Mouse (Mus musculus) C2C12 (cell line): ENCODE results near the gene Ppp2ca. TPM values are rescaled to one million over a fixed set of nuclear protein-coding genes. Genes with fewer than 3 reads are reported as not detected.

Experiments
- H3K27me3 ChIP-seq: one replicate; pipeline ENCODE4 v1.6.1; 2011; ENCODE audit not compliant: control insufficient read depth, insufficient read depth, insufficient read length
- H3K36me3 ChIP-seq: one replicate; pipeline ENCODE4 v1.6.1; 2011; ENCODE audit not compliant: control insufficient read depth, insufficient read depth
- H3K4me3 ChIP-seq: one replicate; pipeline ENCODE4 v1.5.1; 2011; ENCODE audit warnings: mild to moderate bottlenecking, control low read depth; ENCODE audit not compliant: poor library complexity, insufficient read depth, severe bottlenecking
- H3K79me2 ChIP-seq: one replicate; pipeline ENCODE4 v1.6.1; 2011; ENCODE audit not compliant: control insufficient read depth, insufficient read depth
- H3K79me3 ChIP-seq: one replicate; pipeline ENCODE4 v1.6.1; 2011; ENCODE audit warnings: low read depth, control low read depth
- H3ac ChIP-seq: one replicate; pipeline ENCODE3; 2011; ENCODE audit warnings: low read depth; ENCODE audit not compliant: control insufficient read depth, insufficient read length
- CEBPB ChIP-seq: IDR thresholded peaks from one replicate; pipeline ENCODE4 v1.6.1; 2011; ENCODE audit warnings: low read depth, mild to moderate bottlenecking, control low read depth, moderate library complexity
- CTCF ChIP-seq: IDR thresholded peaks from one replicate; pipeline ENCODE4 v1.5.1; 2011; ENCODE audit not compliant: control insufficient read depth, insufficient read depth, insufficient read length
- FOSL1 ChIP-seq: IDR thresholded peaks from one replicate; pipeline ENCODE4 v1.8.0; 2011; ENCODE audit warnings: mild to moderate bottlenecking, low read length; ENCODE audit not compliant: poor library complexity, insufficient read depth, severe bottlenecking
- MAX ChIP-seq: IDR thresholded peaks from one replicate; pipeline ENCODE4 v1.6.1; 2011; ENCODE audit warnings: mild to moderate bottlenecking, control low read depth
- MYOD1 ChIP-seq: IDR thresholded peaks from one replicate; pipeline ENCODE4 v1.6.1; 2011; ENCODE audit warnings: low read depth; ENCODE audit not compliant: control insufficient read depth, insufficient read length
- MYOG ChIP-seq: IDR thresholded peaks from one replicate; pipeline ENCODE4 v1.6.1; 2011; ENCODE audit not compliant: control insufficient read depth, insufficient read length; ENCODE audit errors: extremely low read depth
- USF1 ChIP-seq: IDR thresholded peaks from one replicate; pipeline ENCODE4 v1.6.1; 2011; ENCODE audit warnings: low read depth, mild to moderate bottlenecking, control low read depth, moderate library complexity
- polyA plus RNA-seq: library from polyadenylated mRNA; unstranded; fragments of >200 nt; fragmentation: generic; extraction: Trizol; gene quantifications from one replicate; pipeline ENCODE4 v1.2.1, GENCODE M21; 2012; ENCODE audit warnings: missing spikeins

Ppp2ca gene
- polyA plus RNA-seq, 1 experiment: 41.5 TPM

GRCm38 (mm10) chr11:52062406-52062805 is 36.1 kb upstream of the Ppp2ca start:
- Histone ChIP-seq H3K4me3 (no peak overlapping the region), H3K79me2 (no peaks in the 10 kb centered on the region), H3K27me3 (peaks cover 5% of the 10 kb centered on the region), H3ac (no peak overlapping the region), H3K36me3 (no peaks in the 10 kb centered on the region), H3K79me3 (no peaks in the 10 kb centered on the region)
- TF ChIP-seq MYOD1: no peak
- no peak for TF ChIP-seq MYOG
- no peak for TF ChIP-seq USF1
- TF ChIP-seq MAX: no peak
- no peak for TF ChIP-seq CEBPB
- TF ChIP-seq CTCF: no peak
- TF ChIP-seq FOSL1: no peak

GRCm38 (mm10) chr11:52064398-52064797 is 34.1 kb upstream of the Ppp2ca start:
- Histone ChIP-seq H3K27me3 (no peaks in the 10 kb centered on the region), H3K36me3 (no peaks in the 10 kb centered on the region), H3K4me3 (no peak overlapping the region), H3K79me3 (no peaks in the 10 kb centered on the region), H3K79me2 (no peaks in the 10 kb centered on the region), H3ac (no peak overlapping the region)
- TF ChIP-seq MYOG (no peak), MAX (peak; percentile 47), CTCF (peak; percentile 72), CEBPB (no peak)

DNA sequence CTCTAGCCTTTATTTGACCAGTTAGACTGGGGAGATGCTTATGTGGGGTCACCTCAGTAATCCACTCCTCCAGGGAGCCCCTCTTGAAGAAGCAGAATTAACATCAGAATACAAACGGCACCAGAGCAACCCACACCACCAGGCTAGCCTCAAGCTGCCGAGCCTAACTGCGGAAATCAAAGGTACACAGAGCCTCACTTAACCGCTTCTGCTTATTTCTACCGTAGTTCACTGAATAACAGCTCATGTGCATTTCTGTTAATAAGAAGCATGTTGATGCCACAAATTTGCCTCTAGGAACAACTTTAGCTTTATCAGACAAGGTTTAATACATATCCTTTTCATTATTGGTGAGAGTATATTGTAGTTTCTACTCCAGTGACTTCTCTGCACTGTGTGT is 32.6 kb upstream of the Ppp2ca start:
- no peaks in the 10 kb centered on the region for H3K79me3 ChIP-seq
- H3K4me3 ChIP-seq: no peak overlapping the region
- H3K36me3 ChIP-seq: no peaks in the 10 kb centered on the region
- H3K79me2 ChIP-seq: no peaks in the 10 kb centered on the region
- TF ChIP-seq MAX (no peak), CEBPB (no peak), MYOD1 (no peak), USF1 (no peak), CTCF (no peak)
- no peak overlapping the region for H3ac ChIP-seq
- no peaks in the 10 kb centered on the region for H3K27me3 ChIP-seq

DNA sequence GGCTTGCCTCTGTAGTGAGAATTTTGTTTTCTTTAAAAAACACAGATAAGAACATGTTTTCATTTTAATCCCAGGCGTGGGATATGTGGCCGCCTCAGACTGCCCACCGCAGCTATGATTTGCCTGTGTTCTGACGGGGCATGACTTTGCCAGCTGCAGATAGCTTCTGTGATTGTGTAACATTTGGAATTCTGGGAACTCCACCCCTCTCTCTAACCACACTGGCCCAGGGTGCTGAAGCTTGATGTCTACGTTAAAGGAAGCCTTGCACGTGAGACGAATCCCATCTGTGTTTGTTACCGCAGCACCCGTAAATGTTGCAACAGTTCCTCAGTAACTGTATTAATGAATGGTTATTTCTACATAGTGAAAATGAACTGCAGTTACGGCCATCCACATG is 26.7 kb upstream of the Ppp2ca start:
- no peak overlapping the region for H3K4me3 ChIP-seq
- TF ChIP-seq CEBPB (peak; percentile 97), MYOG (no peak)
- no peaks in the 10 kb centered on the region for H3K27me3 ChIP-seq
- no peak overlapping the region for H3ac ChIP-seq
- H3K36me3 ChIP-seq: no peaks in the 10 kb centered on the region
- H3K79me3 ChIP-seq: no peaks in the 10 kb centered on the region
- no peaks in the 10 kb centered on the region for H3K79me2 ChIP-seq

DNA sequence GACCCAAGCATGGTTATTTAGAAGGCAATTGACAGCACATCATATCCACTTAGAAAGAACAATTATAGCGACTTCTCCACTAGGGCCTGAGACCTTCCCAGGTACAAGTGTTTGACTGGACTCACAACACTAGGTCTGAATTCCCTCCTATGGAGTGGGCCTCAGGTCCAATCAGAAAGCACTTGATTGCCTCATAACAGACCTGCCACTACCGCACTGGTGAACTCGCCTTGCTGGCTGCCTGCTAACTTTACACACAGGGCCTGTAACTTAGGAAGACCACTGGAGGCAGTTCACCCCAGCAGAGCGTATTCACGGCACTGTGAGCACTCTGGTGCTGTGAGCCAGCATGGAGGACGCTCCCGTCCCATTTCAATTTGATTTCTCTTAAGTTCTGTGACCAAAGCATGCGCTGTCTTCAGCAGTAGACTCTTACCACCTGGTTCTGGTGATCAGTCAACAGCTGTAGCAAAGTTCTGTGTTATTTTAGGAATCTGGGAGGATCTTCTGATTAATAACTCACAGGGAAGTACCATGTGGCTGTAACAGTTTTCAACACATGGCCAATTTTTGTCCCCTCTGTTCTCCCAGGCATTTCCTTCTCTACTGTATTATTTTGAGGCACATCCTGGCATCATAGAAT is 24.8 kb upstream of the Ppp2ca start:
- Histone ChIP-seq H3K36me3 (no peaks in the 10 kb centered on the region), H3K79me2 (no peaks in the 10 kb centered on the region), H3K79me3 (no peaks in the 10 kb centered on the region), H3K27me3 (no peaks in the 10 kb centered on the region), H3K4me3 (no peak overlapping the region), H3ac (no peak overlapping the region)
- no peak for TF ChIP-seq CTCF
- no peak for TF ChIP-seq FOSL1
- TF ChIP-seq MYOD1: no peak
- no peak for TF ChIP-seq MYOG
- TF ChIP-seq USF1: no peak
- no peak for TF ChIP-seq MAX
- no peak for TF ChIP-seq CEBPB

DNA sequence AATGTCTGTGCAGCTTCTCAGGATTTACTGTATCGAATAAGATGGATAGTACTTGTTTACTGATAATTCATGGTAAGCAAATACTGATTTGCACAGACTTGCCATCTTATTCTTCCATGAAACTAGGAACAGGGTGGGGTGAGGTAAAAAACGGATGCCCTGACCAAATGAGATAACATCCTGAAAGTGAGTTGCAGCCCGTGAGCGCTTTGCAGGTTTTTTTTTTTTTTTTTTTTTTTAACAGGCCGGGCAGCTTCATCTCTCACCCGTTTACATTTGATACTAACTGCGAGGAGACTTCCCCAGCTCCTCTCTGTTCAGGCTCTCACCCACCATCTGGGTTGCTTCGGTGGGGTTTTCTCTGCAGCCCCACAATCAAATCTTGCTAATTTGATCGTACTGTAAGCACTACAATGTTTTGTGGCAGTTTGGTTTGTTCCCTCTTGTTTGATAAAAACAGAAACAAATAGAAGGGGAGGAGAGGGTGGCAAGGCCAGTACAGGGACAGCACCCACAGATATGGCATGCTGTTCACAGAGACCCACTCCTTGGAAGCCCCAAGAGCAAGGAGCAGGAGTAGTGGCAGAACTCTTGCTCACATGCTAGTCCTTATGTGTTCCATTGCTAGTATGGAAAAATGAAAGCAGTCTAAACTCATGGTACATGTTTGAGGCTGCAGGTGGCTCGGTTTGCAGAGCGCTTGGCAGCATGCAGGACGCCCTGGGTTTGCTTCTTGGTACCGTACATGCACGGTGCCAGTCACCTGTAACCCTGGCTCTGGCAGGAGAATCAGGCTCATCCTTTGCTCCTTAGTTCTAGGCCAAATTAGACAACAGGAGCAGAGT is 23.6 kb upstream of the Ppp2ca start:
- Histone ChIP-seq H3K79me3 (no peaks in the 10 kb centered on the region), H3K4me3 (no peak overlapping the region), H3K79me2 (no peaks in the 10 kb centered on the region), H3K36me3 (no peaks in the 10 kb centered on the region), H3K27me3 (no peaks in the 10 kb centered on the region), H3ac (no peak overlapping the region)
- TF ChIP-seq USF1: no peak
- no peak for TF ChIP-seq CEBPB
- TF ChIP-seq FOSL1: no peak
- TF ChIP-seq MAX: no peak
- no peak for TF ChIP-seq MYOD1
- TF ChIP-seq MYOG: no peak
- TF ChIP-seq CTCF: no peak
